Mouse (Mus musculus): ENCODE measurements around the gene 4930539E08Rik. TPM values are rescaled to one million over a fixed set of nuclear protein-coding genes. Genes with fewer than 3 reads are reported as not detected.

Gene 4930539E08Rik
- total RNA-seq, 2 experiments from 2014 or later = 8.3 to 12.4 TPM

DNA sequence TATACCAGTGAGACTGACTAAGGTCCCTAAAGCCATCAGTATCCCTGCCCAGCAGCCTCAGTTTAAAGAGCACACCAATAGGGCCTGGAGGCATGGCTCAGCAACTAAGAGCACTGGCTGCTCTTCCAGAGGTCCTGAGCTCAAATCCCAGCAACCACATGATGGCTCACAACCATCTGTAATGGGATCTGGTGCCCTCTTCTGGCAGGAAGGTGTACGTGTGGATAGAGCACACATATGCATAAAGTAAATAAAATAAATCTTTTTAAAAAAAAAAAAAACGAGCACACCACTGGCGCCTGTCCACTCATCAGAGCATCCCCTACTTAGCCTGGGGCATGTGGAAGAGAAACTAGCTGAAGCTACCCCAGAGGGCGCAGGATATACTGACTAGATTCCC is 13.6 kb downstream of the 4930539E08Rik start:
- intact Hi-C loops (cut with DNase I) = no loop called here

DNA sequence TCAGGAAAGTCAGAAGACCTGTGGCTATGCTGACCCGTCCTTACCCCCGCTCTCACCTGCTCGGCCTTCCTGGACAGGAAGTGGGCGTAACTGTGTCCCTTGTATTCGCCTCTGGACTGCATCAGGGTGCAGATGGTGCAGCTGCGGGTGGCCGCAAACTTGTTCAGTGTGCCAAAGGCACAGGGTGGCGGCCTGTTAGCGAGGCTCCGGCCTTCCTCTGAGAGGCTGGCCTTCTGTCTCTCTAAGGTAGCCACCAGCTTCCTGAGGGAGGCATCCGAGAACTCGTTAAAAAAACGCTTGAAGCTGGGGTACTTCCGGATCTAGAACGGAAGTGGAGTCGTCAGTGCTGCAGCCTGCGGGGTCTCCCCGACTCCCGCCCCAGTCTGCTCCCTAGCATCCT is 15.7 kb downstream of the 4930539E08Rik start:
- DNase-seq (ENCODE audit: low spot score in 2 of 2) = no peak
- intact Hi-C loops (cut with DNase I) = no loop called here

More for the DNA sequence above, 13.6 kb downstream of the 4930539E08Rik start:
- no peak for DNase-seq (ENCODE audit: low spot score in 2 of 2)

DNA sequence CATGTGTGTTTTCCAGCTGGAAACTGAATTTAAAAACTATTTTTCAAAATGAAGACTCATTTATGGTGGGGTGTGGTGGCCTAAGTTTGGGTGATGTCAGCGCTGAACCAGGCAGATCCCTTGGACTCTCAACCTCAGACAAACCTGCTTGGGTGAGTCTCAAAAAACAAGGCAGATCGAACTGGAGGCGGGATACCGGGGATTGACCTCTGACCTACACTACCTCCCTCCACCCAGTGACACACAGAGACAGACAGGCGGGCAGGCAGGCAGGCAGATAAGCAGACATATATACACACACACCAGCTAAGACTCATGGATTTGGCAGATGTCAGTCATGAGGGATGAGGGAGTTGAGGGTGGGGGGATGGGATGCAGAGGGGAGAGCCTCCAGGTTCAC is 16.9 kb downstream of the 4930539E08Rik start:
- DNase-seq (ENCODE audit: low spot score in 2 of 2) = no peak
- intact Hi-C loops (cut with DNase I) = no loop called here

DNA sequence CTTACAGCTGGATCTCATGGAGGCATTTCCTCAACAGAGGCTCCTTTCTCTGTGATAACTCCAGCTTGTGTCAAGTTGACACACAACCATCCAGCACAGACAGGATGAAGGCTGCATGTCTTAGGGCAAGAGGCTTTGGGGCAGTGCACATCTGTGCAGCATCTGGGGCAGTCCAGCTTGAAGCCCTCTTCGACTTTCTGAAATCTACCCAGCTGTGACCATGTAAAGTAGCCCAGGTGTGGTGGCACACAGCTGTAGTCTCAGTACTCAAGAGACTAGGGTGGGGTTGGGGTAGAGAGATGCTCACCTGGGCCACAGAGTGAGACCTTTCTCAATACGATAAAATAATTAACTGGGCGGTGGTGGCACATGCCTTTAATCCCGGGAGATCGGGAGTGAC is 17.3 kb downstream of the 4930539E08Rik start:
- DNase-seq (ENCODE audit: low spot score in 2 of 2) = no peak
- intact Hi-C loops (cut with DNase I) = no loop called here

DNA sequence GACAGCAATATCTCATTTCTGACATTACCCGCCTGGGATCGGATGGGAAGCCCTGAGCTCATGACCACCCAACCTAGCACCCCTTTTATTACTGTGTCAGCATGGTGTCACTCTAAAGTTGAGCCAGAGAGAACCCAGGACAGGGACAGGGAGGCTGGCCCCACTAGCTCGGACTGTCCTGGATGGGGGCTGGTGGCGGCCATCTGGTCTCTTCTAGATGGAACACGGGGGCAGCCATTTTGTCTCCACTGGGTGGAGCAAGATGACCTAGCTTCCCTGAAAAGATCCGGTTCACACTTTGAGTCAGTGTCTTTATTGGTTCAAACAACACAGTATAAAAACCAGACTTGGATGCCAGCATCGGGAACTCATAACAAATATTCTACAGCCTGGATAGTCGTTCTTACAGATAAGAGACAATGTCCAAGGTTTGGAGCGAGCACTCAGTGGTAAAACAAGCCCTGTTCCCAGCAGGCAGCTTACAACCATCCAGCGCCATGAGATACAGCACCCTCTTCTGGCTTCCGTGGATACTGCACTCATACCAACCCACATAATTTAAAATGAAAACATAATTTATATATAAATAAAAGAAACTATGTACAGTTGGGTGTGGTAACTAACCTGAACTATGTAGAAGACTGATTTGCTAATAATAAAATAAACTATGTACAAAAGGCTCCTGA is 18.9 kb downstream of the 4930539E08Rik start:
- DNase-seq (ENCODE audit: low spot score in 2 of 2) = no peak
- intact Hi-C loops (cut with DNase I) = no loop called here

DNA sequence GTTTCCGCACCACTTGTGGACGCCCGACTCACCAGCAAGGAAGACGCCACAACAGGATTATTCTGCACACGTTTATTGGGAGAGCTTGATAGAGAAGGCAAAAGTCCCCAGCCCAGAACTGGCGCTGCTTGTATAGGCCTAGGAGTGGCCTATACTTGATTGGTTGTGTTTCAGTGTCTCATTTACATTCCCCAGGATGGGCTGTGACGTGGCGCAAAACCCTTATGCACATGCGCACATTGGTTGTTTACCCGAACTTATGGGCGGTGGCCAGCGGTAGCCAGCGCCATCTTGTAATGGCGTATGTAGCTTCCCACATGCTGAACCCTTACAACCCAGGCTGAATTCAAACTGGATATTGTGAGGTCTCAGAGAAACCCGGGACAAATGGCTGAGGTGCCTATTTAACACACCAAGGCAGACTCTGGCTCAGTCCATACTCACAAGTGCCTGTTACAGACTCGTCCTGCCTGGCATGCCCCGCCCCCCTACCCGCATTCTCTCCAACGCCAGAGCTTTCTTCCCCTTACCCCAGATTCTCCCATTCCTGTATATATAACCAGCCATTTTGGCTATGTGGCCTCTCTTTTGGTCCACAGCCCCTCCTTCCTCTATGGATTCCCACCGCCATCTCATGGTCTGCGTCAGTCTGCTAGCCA is 19.8 kb downstream of the 4930539E08Rik start:
- DNase-seq (ENCODE audit: low spot score in 2 of 2) = no peak
- intact Hi-C loops (cut with DNase I) = no loop called here

DNA sequence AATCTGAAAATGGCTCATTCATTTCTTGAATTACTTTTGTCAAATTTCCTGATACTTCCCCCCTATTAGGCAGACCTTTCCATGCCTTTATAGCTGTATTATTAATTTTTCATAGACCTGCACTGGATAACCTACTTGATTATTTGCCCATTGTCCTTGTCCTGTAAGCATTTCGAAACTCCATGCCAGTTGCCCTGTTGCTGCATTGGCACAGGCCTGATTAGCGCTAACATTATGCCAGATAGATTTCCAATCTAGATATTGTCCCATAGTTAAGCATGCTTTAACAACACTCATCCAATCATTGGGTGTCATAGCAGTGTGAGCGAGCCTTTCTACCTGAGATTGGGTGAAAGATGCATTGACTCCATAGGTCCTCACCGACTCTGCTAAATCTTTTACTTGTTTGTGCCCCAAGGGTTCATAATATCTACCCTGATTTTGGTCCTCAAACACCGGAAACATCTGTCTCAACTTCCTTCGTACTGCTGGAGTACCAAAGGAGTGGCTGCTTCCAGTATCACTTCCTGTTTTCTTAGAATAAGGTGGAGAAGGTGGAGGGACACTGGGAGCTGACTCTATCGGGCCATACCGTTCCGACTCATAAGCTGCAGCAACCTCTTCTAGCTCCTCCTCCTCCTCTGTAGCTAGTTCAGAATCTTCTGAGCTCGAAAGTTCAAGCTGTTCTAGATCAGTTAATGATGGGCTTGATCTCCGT is 20.9 kb downstream of the 4930539E08Rik start:
- DNase-seq (ENCODE audit: low spot score in 2 of 2) = no peak
- intact Hi-C loops (cut with DNase I) = no loop called here

DNA sequence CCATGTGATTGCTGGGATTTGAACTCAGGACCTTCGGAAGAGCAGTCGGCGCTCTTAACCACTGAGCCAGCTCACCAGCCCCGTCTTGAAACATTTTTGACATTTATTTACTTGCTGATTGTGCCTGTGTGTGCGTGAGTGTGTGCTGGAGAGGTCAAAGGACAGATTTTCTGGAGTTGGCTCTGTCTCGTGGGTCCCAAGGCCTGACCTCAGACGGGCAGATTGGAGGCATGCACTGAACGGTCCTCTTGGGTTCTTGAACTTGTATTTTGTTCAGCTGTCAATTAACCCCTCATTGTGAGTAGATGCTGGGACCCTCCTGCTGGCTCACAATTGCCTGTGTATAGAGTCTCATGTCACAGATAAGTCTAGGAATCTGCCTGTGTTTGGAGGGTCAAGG is 28.9 kb downstream of the 4930539E08Rik start:
- intact Hi-C loops (cut with DNase I) = no loop called here

DNA sequence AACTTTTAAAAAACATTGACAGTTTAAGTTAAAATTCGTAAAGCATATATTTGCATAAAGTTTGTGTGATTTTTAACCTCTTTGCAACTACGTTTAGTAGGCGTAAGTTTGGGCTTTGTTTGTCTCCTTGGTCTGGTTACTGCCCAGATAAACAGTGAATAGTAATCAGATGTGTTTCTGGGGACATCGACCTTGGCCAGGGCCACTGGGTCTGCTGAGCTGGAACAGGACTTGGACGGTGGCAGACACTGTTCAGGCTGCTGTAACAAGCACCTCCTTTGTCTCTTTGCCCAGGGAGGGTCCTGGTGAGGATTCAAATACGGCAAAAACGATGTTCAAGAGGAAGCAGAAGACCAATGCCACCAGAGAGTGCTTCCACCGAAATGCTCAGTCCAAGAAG is 29.9 kb downstream of the 4930539E08Rik start:
- no peak for DNase-seq (ENCODE audit: low spot score in 2 of 2)
- intact Hi-C loops (cut with DNase I) = no loop called here

More for the DNA sequence above, 28.9 kb downstream of the 4930539E08Rik start:
- DNase-seq (ENCODE audit: low spot score in 2 of 2) = no peak

DNA sequence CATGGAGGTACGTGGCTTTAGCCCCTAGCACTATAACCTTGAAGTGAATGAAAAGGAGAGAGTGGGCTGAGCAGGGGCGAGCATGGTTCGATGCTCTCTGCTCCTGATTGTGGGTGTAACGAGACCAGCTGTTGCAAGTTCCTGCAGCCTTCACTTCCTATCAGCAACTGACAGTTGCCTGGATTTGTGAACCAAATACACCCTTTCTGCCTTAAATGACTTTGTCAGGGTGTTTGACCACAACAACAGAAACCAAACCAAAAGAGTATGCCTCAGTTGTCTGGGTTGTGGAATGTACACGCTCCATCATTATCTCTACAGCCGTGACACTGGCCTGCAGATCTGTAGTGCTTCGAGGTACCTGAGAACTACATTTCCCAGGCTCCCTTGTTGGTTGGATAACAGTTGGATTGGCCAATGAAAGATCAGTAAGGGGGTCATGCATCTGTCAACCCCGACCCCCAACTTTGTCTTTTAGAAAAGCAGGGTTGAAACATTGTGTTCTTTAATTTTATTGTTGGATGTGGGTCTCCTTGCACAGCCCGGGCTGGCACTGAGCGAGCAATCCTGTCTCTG is 31.1 kb downstream of the 4930539E08Rik start:
- no peak for DNase-seq (ENCODE audit: low spot score in 2 of 2)
- intact Hi-C loops (cut with DNase I) = loop anchor here (5.0 kb wide), 1 partner anchor 43 kb away; no protein-coding TSS in a partner anchor

DNA sequence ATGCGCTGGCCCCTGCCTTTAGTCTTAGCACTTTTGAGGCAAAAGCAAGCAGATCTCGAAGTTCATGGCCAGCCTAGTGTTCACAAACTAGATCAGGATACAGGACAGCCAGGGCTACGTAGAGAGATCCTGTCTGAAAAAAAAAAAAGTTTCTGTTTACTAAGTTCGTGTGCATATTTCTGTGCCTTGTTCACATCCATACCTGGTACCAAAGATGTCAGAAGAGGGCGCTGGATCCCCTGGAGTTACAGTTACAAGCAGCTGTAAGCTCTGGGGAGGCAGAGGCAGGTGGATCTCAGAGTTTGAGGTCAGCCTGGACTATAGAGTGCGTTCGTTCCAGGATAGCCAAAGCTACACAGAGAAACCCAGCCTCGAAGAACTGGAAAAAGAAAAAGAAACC is 32.3 kb downstream of the 4930539E08Rik start:
- intact Hi-C loops (cut with DNase I) = loop anchor here (5.0 kb wide), 1 partner anchor 44 kb away; no protein-coding TSS in a partner anchor
- DNase-seq (ENCODE audit: low spot score in 2 of 2) = no peak

DNA sequence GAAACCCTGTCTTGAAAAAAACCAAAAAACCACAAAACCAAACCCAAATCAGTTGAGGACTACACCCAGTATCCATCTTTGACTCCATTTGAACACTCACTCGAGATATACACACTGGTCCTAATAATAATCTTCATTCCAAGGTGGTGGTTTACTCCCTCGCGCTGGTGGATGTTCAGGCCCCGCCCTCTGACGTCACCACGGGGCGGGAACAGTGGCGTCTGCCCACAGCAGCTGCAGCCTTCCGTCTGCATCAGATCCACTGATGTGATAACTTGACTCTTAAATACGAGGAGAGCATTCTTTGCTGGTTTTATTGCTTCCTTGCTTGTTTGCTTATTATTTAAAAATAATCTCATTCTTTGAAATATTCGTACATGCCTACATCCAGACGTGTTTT is 32.8 kb downstream of the 4930539E08Rik start:
- intact Hi-C loops (cut with DNase I) = loop anchor here (5.0 kb wide), 1 partner anchor 45 kb away; no protein-coding TSS in a partner anchor
- peak; percentile 58 to 65 for DNase-seq (ENCODE audit: low spot score in 2 of 2)

DNA sequence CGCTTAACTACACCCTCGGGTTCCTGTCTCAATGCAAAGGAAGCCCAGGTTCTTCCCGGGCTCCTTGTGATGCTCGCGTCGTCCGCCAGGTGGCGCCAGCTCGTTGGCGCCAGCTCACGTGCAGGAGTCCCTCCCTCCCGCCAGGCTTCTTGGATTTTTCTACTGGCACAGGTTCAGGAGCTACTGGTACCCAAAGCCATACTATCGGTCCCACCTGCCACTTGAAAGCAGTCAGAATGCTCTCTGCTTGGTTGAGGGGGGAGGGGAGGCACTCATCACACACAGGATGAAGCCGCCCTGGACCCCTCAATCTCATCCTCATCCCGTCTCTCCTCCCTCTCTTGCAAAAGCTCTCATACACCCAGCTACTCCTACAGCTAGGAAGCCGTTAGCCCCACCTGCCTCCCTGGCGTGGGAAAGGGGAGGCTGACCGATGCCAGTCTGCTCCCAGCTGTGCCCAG is 35.2 kb downstream of the 4930539E08Rik start:
- peak; percentile 88 to 92 for DNase-seq (ENCODE audit: low spot score in 2 of 2)
- intact Hi-C loops (cut with DNase I) = loop anchor here (5.0 to 10.0 kb wide), 4 partner anchors 32 to 185 kb away; partner anchors contain the start of genes Mapk14 and Slc26a8

DNA sequence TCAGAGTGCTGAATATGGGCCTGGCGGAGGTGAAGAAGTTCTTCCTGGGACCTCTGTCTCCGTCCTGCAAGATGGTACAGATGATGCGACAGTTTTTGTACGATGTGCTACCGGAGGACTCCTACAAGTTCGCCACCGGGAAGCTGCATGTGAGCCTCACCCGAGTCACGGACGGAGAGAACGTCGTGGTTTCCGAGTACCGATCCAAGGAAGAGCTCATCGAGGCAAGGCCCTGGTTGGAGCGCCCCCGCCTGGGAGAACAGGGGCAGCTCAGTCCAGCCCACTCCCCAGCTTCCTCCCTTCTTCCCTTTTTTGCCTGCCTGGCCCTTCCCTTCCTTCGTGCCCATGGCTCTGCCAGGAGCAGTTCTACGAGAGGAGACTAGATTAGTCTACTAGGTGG is 38.3 kb downstream of the 4930539E08Rik start:
- peak; percentile 43 to 56 for DNase-seq (ENCODE audit: low spot score in 2 of 2)
- intact Hi-C loops (cut with DNase I) = loop anchor here (5.0 to 10.0 kb wide), 3 partner anchors 35 to 182 kb away; partner anchors contain the start of genes Mapk14 and Slc26a8

DNA sequence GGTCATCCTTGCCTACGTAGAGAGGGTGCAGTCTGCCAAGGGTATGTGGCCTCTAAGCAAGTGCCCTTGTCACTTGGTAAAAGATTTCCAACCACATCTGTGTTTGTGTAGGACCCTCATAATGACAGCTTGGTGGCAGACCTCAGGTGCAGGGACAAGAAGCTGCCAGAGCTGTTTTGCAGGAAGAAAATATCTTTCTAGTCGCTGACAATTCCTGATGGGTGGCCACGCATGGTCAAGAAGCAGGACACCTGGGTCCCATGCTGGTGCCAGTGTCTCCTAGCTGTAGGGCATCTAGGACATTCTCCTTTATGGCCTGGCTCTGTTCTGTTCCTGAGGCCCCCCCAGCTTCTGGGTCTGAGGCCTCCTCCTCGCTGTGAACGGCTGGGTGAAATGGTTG is 38.8 kb downstream of the 4930539E08Rik start:
- intact Hi-C loops (cut with DNase I) = loop anchor here (5.0 to 10.0 kb wide), 3 partner anchors 36 to 182 kb away; partner anchors contain the start of genes Mapk14 and Slc26a8
- no peak for DNase-seq (ENCODE audit: low spot score in 2 of 2)

DNA sequence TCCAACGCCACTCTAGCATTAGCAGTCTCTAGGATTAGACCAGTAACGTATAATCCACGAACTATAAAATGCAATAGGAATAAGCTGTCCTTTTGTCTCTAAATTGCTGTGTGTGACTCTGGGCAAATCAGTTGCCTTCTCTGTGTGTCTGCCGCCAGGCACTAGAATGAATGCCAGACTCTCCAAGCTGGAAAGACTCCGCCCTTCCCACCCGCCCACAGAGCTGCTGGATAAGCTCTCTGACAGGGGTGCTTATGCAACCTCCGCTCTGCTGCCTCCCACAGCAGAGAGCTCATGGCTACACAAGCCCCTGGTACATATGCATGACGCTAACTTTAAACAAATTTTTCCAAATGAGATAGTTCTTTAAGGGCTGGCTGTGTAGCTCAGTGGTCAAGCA is 39.8 kb downstream of the 4930539E08Rik start:
- intact Hi-C loops (cut with DNase I) = loop anchor here (5.0 to 10.0 kb wide), 3 partner anchors 37 to 181 kb away; partner anchors contain the start of genes Mapk14 and Slc26a8
- peak; percentile 79 to 86 for DNase-seq (ENCODE audit: low spot score in 2 of 2)

DNA sequence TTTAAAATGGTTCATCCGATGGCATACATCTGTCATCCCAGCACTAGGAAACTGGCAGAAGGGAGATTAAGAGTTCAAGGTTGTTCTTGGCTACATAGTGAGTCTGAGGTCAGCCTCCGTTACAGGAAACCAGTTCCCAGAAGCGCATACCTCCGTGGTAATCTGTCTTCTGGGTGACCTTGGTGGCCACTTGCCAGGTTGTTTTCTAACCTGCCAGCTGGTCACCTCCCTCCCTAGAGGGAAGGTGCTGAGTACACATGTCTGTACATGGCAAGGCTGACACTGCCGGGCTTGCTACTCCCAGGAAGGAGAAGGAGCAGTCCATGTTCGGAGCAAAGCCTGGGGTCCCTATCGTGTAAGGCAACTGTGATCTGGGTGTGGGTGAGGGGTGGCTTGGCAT is 40.3 kb downstream of the 4930539E08Rik start:
- no peak for DNase-seq (ENCODE audit: low spot score in 2 of 2)
- intact Hi-C loops (cut with DNase I) = loop anchor here (5.0 to 10.0 kb wide), 3 partner anchors 37 to 180 kb away; partner anchors contain the start of genes Mapk14 and Slc26a8

DNA sequence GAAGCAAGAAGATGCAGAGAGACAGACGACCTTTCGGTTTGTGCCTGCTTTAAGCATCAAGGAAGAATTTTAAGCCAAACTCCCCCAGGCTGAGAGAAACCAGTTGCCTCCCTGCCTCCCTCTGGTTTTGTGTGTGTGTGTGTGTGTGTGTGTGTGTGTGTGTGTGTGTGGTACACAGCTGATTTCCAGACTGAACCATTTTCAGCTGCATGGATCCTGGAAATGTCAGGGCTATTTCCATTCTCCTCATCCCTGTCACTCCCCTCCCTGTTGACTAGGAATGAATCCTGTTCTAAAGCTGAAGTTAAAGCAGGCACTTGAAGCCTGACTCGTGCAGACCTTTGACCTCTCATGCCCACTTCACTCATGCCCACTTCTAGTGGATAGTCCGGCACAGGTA is 40.9 kb downstream of the 4930539E08Rik start:
- DNase-seq (ENCODE audit: low spot score in 2 of 2) = peak; percentile 54 to 78
- intact Hi-C loops (cut with DNase I) = loop anchor here (10.0 kb wide), 1 partner anchor 179 kb away; the partner anchor contains the start of genes Mapk14 and Slc26a8

DNA sequence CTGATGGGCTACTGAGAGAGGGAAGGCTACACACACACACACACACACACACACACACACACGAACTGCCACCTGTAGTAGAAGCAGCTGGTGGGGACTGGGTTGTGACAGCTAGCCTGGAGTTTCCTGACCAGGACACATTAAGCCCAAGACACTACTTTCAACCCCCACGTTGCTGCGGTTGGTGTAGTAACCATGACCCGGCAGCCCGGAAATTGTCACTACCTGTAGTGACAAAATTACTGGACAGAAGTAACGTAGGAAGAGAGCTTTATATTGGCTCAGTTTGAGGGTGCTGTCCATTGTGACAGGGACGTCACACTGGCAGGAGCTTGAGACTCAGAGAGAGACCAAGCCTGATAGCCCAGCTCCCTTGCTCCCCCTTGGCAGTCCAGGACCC is 42.8 kb downstream of the 4930539E08Rik start:
- intact Hi-C loops (cut with DNase I) = loop anchor here (10.0 kb wide), 1 partner anchor 178 kb away; the partner anchor contains the start of genes Mapk14 and Slc26a8
- no peak for DNase-seq (ENCODE audit: low spot score in 2 of 2)
